Mouse (Mus musculus): Measurements from ENCODE around the gene Eif5a. TPM values are rescaled to one million over a fixed set of nuclear protein-coding genes. Genes with fewer than 3 reads are reported as not detected.
A peak's percentile ranks its signal among the peaks of the same experiment; 100 is the strongest.

Gene Eif5a
- polyA plus RNA-seq, 1 experiment, result 575 TPM

GRCm38 (mm10) chr11:69952274-69952673 lies 30.5 kb upstream of the Eif5a start:
- 22% methylated on average over 1 of the region's 1 CpGs for WGBS

GRCm38 (mm10) chr11:69950807-69951459 lies 29.2 kb upstream of the Eif5a start:
- DNase-seq, result no peak
- WGBS, result 51% methylated on average over 4 of the region's 4 CpGs
- Histone ChIP-seq H3K36me3 (ENCODE audit: control insufficient read depth, insufficient read depth, low read length) (no peaks in the 10 kb centered on the region), H3K27me3 (replicated peaks; ENCODE audit: control insufficient read depth, insufficient read depth, low read length) (no peaks in the 10 kb centered on the region), H3K27ac (ENCODE audit: insufficient read depth, low read depth, low read length) (no peak overlapping the region), H3K4me3 (ENCODE audit: insufficient read depth, low read depth, low read length) (no peak overlapping the region), H3K4me1 (ENCODE audit: control insufficient read depth, insufficient read depth, low read length) (0 out of 2 replicates have a peak, but pooled peaks cover 4% of the 10 kb centered on the region)
- no peak for TF ChIP-seq POLR2A (IDR thresholded peaks at IDR 0.05; ENCODE audit: low read depth, low read length)
- TF ChIP-seq CTCF (conservative IDR thresholded peaks at IDR 0.05; ENCODE audit: insufficient read depth, insufficient read length, low read depth, low read length), result peak; percentile 37; the same call in 1 of the 2 replicates

More at GRCm38 (mm10) chr11:69952274-69952673, 30.5 kb upstream of the Eif5a start:
- H3K27ac ChIP-seq (ENCODE audit: insufficient read depth, low read depth, low read length), result no peak overlapping the region
- H3K36me3 ChIP-seq (ENCODE audit: control insufficient read depth, insufficient read depth, low read length), result no peaks in the 10 kb centered on the region
- DNase-seq, result no peak
- no peak; the same call in 1 of the 2 replicates for TF ChIP-seq CTCF (conservative IDR thresholded peaks at IDR 0.05; ENCODE audit: insufficient read depth, insufficient read length, low read depth, low read length)
- TF ChIP-seq POLR2A (IDR thresholded peaks at IDR 0.05; ENCODE audit: low read depth, low read length), result no peak
- H3K4me1 ChIP-seq (ENCODE audit: control insufficient read depth, insufficient read depth, low read length), result 0 out of 2 replicates have a peak, but pooled peaks cover 4% of the 10 kb centered on the region
- H3K4me3 ChIP-seq (ENCODE audit: insufficient read depth, low read depth, low read length), result no peak overlapping the region
- H3K27me3 ChIP-seq (replicated peaks; ENCODE audit: control insufficient read depth, insufficient read depth, low read length), result no peaks in the 10 kb centered on the region

GRCm38 (mm10) chr11:69948763-69949150 lies 27.0 kb upstream of the Eif5a start:
- Histone ChIP-seq H3K4me3 (ENCODE audit: insufficient read depth, low read depth, low read length) (peak overlapping the region; percentile 5; the same call in 1 of the 2 replicates), H3K27ac (ENCODE audit: insufficient read depth, low read depth, low read length) (peak overlapping the region; percentile 9; the same call in 1 of the 2 replicates), H3K36me3 (ENCODE audit: control insufficient read depth, insufficient read depth, low read length) (no peaks in the 10 kb centered on the region), H3K27me3 (replicated peaks; ENCODE audit: control insufficient read depth, insufficient read depth, low read length) (no peaks in the 10 kb centered on the region), H3K4me1 (ENCODE audit: control insufficient read depth, insufficient read depth, low read length) (0 out of 2 replicates have a peak, but pooled peaks cover 4% of the 10 kb centered on the region)
- under 1% methylated on average over 14 of the region's 14 CpGs for WGBS
- peak; percentile 93 for DNase-seq
- TF ChIP-seq POLR2A (IDR thresholded peaks at IDR 0.05; ENCODE audit: low read depth, low read length), result no peak
- peak; percentile 97; the same call in 1 of the 2 replicates for TF ChIP-seq CTCF (conservative IDR thresholded peaks at IDR 0.05; ENCODE audit: insufficient read depth, insufficient read length, low read depth, low read length)

DNA sequence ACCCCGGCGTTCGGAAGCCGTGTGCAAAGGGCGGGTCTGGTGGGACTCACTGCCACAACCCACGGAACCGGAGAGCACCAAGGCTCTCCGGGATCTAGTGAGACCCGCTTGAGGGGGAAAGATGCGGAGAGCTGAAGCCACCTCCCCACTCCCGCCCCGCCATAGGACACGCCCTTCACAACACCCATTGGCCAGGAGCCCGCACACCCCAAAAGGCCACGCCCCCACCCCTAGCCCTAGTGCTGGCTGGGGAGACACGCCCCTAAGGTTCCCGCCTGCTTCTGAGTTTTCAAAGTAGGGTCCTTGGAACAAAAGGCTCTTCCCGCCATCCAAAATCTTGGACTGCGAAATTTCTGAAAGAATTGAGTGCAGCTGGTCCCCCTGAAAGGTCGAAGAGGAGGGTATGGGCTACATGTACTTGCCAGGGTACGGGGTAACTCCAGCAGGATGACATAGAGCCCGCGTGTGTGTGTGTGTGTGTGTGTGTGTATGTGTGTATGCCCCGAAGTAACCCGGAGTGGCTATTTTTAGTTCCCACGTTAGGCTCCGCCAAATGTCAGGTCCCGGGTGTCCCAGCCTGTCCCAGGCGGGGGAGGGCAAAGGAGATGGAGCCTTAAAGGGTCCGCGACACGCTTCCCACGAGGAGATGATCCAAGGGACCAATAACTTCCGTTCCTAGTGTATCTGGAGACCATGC lies 26.5 kb upstream of the Eif5a start, which contains the start of gene Slc2a4:
Slc2a4 (minus strand) TSS at position 123 of the 697 bp plus-strand sequence.
- H3K36me3 ChIP-seq (ENCODE audit: control insufficient read depth, insufficient read depth, low read length), result no peaks in the 10 kb centered on the region
- WGBS, result under 1% methylated on average over 34 of the region's 34 CpGs
- H3K4me3 ChIP-seq (ENCODE audit: insufficient read depth, low read depth, low read length), result peak within 1 kb of the TSS; percentile 49
- peak; percentile 95 for DNase-seq
- TF ChIP-seq CTCF (conservative IDR thresholded peaks at IDR 0.05; ENCODE audit: insufficient read depth, insufficient read length, low read depth, low read length) (no peak), POLR2A (IDR thresholded peaks at IDR 0.05; ENCODE audit: low read depth, low read length) (peak; percentile 63)
- H3K27me3 ChIP-seq (replicated peaks; ENCODE audit: control insufficient read depth, insufficient read depth, low read length), result no peaks in the 10 kb centered on the region
- peak within 1 kb of the TSS; percentile 19 for H3K27ac ChIP-seq (ENCODE audit: insufficient read depth, low read depth, low read length)
- 0 out of 2 replicates have a peak, but pooled peaks cover 4% of the 10 kb centered on the region for H3K4me1 ChIP-seq (ENCODE audit: control insufficient read depth, insufficient read depth, low read length)

GRCm38 (mm10) chr11:69947337-69948065 lies 25.7 kb upstream of the Eif5a start:
- peak; percentile 64 for DNase-seq
- H3K4me1 ChIP-seq (ENCODE audit: control insufficient read depth, insufficient read depth, low read length), result 0 out of 2 replicates have a peak, but pooled peaks cover 4% of the 10 kb centered on the region
- TF ChIP-seq CTCF (conservative IDR thresholded peaks at IDR 0.05; ENCODE audit: insufficient read depth, insufficient read length, low read depth, low read length), result no peak
- no peak for TF ChIP-seq POLR2A (IDR thresholded peaks at IDR 0.05; ENCODE audit: low read depth, low read length)
- peak overlapping the region; percentile 49 for H3K4me3 ChIP-seq (ENCODE audit: insufficient read depth, low read depth, low read length)
- WGBS, result 15% methylated on average over 29 of the region's 29 CpGs
- H3K27ac ChIP-seq (ENCODE audit: insufficient read depth, low read depth, low read length), result peak overlapping the region; percentile 19
- no peaks in the 10 kb centered on the region for H3K27me3 ChIP-seq (replicated peaks; ENCODE audit: control insufficient read depth, insufficient read depth, low read length)
- H3K36me3 ChIP-seq (ENCODE audit: control insufficient read depth, insufficient read depth, low read length), result no peaks in the 10 kb centered on the region

DNA sequence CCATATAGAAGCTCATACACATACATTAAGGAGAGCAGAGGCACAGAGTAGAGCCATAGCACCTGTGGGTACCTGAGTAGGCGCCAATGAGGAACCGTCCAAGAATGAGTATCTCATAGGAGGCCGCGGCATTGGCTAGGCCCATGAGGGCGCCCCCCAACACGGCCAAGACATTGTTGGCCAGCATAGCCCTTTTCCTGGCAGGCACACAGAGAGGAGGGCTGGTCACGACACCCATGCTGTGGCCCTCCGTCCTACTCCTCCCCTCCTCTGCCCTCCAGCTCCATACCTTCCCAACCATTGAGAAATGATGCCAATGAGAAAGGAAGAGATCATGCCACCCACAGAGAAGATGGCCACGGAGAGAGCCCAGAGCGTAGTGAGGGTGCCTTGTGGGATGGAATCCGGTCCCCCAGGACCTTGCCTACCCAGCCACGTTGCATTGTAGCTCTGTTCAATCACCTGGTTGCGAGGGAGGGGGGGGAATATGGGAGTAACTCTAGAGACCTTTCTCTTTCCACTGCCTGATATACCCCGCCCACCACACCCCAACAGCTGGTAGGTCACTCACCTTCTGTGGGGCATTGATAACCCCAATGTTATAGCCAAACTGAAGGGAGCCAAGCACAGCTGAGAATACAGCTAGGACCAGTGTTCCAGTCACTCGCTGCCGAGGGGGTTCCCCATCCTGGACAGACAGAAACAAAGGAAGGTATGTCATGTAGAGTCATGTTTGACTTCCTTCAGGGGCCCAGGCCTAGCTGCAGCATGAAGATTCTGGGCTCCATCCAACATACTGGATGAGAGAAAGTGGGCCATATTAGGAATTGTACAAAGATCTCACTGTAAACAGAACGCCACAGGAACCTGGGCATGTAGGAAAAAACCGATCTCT lies 24.5 kb upstream of the Eif5a start:
- Histone ChIP-seq H3K4me3 (ENCODE audit: insufficient read depth, low read depth, low read length) (no peak overlapping the region; the same call in 1 of the 2 replicates), H3K27ac (ENCODE audit: insufficient read depth, low read depth, low read length) (peak overlapping the region; percentile 54), H3K27me3 (replicated peaks; ENCODE audit: control insufficient read depth, insufficient read depth, low read length) (no peaks in the 10 kb centered on the region), H3K4me1 (ENCODE audit: control insufficient read depth, insufficient read depth, low read length) (0 out of 2 replicates have a peak, but pooled peaks cover 4% of the 10 kb centered on the region), H3K36me3 (ENCODE audit: control insufficient read depth, insufficient read depth, low read length) (no peaks in the 10 kb centered on the region)
- no peak for DNase-seq
- TF ChIP-seq CTCF (conservative IDR thresholded peaks at IDR 0.05; ENCODE audit: insufficient read depth, insufficient read length, low read depth, low read length) (no peak), POLR2A (IDR thresholded peaks at IDR 0.05; ENCODE audit: low read depth, low read length) (no peak)
- WGBS, result 87% methylated on average over 18 of the region's 18 CpGs

Measured in kidney, adult 2 months (tissue).